Mouse (Mus musculus) CH12.LX (cell line): Measurements from ENCODE around the gene Engase.

Experiments used
- CHD1 ChIP-seq: IDR thresholded peaks from 2 replicates; pipeline ENCODE4 v1.6.1; 2012; ENCODE audit warnings: low read depth, low read length, improper control_type of control experiment, inconsistent platforms
- CTCF ChIP-seq, 2 experiments: IDR thresholded peaks in 1 of 2; conservative IDR thresholded peaks in 1 of 2; 2 replicates each; pipeline ENCODE4 v1.5.1; 2011 to 2012; ENCODE audit warnings: low read depth in 2 of 2, low read length in 2 of 2, improper control_type of control experiment in 1 of 2, inconsistent platforms in 1 of 2, mild to moderate bottlenecking in 1 of 2, moderate library complexity in 1 of 2
- E2F4 ChIP-seq: IDR thresholded peaks from 2 replicates; pipeline ENCODE4 v1.6.1; 2011; ENCODE audit warnings: low read depth, low read length, improper control_type of control experiment; ENCODE audit not compliant: insufficient replicate concordance
- ELF1 ChIP-seq: IDR thresholded peaks from 2 replicates; pipeline ENCODE4 v1.6.1; 2014; ENCODE audit warnings: low read depth, mild to moderate bottlenecking, inconsistent platforms, low read length, improper control_type of control experiment
- EP300 ChIP-seq: IDR thresholded peaks from 2 replicates; pipeline ENCODE4 v1.6.1; 2011; ENCODE audit warnings: low read length, improper control_type of control experiment
- JUN ChIP-seq: IDR thresholded peaks from 2 replicates; pipeline ENCODE4 v1.6.1; 2011; ENCODE audit warnings: low read depth, mild to moderate bottlenecking, low read length, improper control_type of control experiment, moderate library complexity; ENCODE audit not compliant: insufficient read depth
- JUND ChIP-seq: conservative IDR thresholded peaks from 2 replicates; pipeline ENCODE4 v1.6.1; 2011; ENCODE audit warnings: low read depth, low read length, improper control_type of control experiment
- MAX ChIP-seq: IDR thresholded peaks from 2 replicates; pipeline ENCODE4 v1.6.1; 2011; ENCODE audit warnings: low read length, improper control_type of control experiment
- POLR2A ChIP-seq: IDR thresholded peaks from 2 replicates; pipeline ENCODE4 v1.6.1; 2011; ENCODE audit warnings: low read depth, mild to moderate bottlenecking, improper control_type of control experiment, low read length
- TCF12 ChIP-seq: IDR thresholded peaks from 2 replicates; pipeline ENCODE4 v1.6.1; 2014; ENCODE audit warnings: low read depth, mild to moderate bottlenecking, inconsistent platforms, low read length, improper control_type of control experiment
- USF1 ChIP-seq: IDR thresholded peaks from 2 replicates; pipeline ENCODE4 v1.6.1; 2014; ENCODE audit warnings: low read depth, mild to moderate bottlenecking, inconsistent platforms, low read length, improper control_type of control experiment
- USF2 ChIP-seq: conservative IDR thresholded peaks from 2 replicates; pipeline ENCODE4 v1.6.1; 2011; ENCODE audit warnings: low read depth, low read length, improper control_type of control experiment
- ZC3H11A ChIP-seq: IDR thresholded peaks from 2 replicates; pipeline ENCODE4 v1.6.1; 2012; ENCODE audit warnings: low read depth, mild to moderate bottlenecking, inconsistent platforms, low read length, improper control_type of control experiment
- ZNF384 ChIP-seq: IDR thresholded peaks from 2 replicates; pipeline ENCODE4 v1.6.1; 2012; ENCODE audit warnings: low read depth, low read length, improper control_type of control experiment, inconsistent platforms

GRCm38 (mm10) chr11:118507095-118507494, 30.5 kb downstream of the Engase start:
- TF ChIP-seq CHD1 (no peak), CTCF (conservative IDR thresholded peaks at IDR 0.05 in 1 of 2, IDR thresholded peaks at IDR 0.05 in 1 of 2; ENCODE audit: low read depth in 2 of 2, low read length in 2 of 2) (no peak), MAX (no peak), USF1 (no peak), JUND (no peak), E2F4 (no peak), EP300 (no peak), ELF1 (no peak), JUN (no peak), POLR2A (no peak), ZC3H11A (no peak), USF2 (no peak), ZNF384 (no peak), TCF12 (no peak)
